Mouse (Mus musculus) c-Kit-positive CD71-positive TER-119-negative erythroid progenitor cells, embryonic 14.5 days (primary cell): Measurements from ENCODE around the gene Rpl7a.
"Not testable (repeated sequence)": the region's sequence is repeated elsewhere in the genome, so short reads cannot be mapped to it uniquely, and the experiment has no call there.

Experiments used
- DNase-seq: peaks from one replicate; pipeline ENCODE4 v3.0.0-alpha.2; 2013; ENCODE audit warnings: low read depth

Gene Rpl7a

GRCm38 (mm10) chr2:26910124-26910993 lies at the start of gene Rpl7a, which contains the start of gene Med22:
TSS of gene Rpl7a (plus strand) at chr2:26910764.
TSS of gene Med22 (minus strand) at chr2:26910677.
- peak; percentile 97 for DNase-seq

DNA sequence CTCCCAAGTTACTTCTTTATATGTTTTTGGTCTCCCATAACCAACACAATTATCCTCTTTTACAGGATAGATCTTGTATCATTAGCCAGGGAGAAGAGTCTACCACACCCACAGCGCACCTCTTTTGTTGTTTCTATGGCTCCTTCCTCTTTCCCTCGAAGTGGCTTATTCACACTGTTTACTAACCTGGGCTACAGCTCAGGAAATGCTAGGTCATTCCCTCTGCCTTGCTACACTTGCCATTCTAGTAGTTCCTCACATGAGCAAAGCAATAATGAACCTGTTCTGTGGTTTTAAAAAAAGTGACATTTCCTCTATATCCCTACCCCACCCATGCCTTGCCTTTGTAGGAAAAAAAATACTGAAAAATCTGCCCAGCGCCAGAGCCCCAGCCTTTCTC lies 47.7 kb upstream of the Rpl7a start:
- DNase-seq, result no peak

DNA sequence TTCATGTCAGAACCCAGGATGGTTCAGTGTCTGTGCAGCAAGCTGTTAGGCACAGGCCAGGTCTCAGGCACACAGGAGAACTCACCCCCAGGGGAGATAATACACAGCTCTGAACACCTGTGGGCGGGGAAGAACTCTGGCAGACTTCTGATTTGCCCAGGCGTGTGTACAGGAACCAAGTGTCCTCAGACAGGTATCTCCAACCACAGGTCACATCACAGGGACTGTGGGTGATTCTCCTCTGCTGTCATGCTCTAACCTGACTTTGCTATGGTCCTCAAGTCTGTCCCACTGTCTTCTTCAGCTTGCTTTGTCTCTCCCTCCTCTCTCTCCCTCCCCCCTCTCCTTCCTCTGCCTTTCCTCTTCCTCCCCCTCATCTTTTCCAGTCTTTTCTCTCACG lies 45.7 kb upstream of the Rpl7a start, which contains the start of gene Abo:
Gene Abo (minus strand): TSS at position 101 of the 400 bp plus-strand sequence.
- DNase-seq, result no peak

DNA sequence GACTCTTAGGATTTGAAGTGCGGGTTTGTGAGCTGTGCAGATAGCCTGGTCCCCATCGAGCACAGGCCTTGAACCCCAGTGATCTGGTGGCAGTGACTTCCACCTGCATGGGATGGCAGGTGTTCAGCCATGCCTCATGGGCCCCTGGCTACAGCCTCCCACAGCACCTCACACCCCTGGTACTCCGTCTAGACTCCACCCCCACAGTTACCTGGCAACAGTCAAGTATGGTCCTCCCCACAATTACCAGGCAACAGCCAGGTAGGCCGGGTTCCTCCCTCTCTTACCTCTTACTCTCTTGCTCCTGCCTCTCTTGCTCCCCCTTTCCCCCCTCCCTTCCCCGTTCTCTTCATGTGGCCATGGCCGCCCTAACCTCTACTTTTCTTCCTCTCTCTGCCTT lies 39.9 kb upstream of the Rpl7a start:
- no peak for DNase-seq

GRCm38 (mm10) chr2:26878571-26878970 lies 32.0 kb upstream of the Rpl7a start:
- DNase-seq, result no peak

- DNase-seq, result not testable (repeated sequence)
These were observed 25.0 kb upstream of the Rpl7a start for GRCm38 (mm10) chr2:26885541-26885940.

- not testable (repeated sequence) for DNase-seq
These were observed 24.4 kb upstream of the Rpl7a start for GRCm38 (mm10) chr2:26886170-26886569.

DNA sequence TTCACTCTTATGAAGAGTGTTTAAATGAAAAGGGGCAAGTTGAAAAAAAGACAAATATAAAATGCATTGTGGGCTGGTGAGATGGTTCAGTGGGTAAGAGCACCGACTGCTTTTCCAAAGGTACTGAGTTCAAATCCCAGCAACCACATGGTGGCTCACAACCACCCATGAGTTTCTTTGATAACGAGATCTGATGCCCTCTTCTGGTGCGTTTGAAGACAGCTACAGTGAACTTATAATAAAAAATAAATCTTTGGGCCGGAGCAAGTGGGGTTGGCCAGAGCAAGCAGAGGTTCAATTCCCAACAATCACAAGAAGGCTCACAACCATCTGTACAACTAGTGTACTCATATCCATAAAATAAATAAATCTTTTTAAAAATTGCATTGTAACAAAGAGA lies 14.7 kb upstream of the Rpl7a start:
- DNase-seq, result no peak

- DNase-seq, result no peak
These were observed 9.8 kb upstream of the Rpl7a start for GRCm38 (mm10) chr2:26900731-26901130.

DNA sequence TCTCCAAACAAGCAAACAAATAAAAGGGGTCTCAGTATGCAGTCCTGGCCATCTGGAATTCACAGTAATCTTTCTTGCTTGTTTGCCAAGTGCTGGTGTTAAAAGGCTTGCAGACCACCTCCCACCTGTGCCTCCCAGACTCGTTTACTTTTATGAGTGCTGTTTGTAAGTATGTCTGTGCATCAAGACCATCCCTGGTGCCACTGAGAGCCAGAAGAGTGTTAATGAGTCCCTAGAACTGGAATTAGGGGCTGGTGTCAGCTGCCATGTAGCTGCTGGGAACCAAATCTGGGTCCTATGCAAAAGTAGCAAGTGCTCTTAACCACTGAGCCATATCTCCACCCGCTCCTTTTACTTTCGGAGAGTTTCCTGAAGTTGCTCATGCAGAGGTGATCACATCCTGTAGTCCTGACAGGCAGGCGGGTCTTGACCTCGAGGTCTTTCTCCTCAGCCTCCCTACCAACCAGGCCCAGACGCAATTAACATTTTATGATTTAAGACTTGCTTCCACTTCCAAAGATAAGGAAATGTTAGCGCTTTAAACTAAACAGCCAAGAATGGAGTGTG lies 8.6 kb upstream of the Rpl7a start:
- DNase-seq, result no peak

- DNase-seq, result peak; percentile 93
These were observed 7.9 kb upstream of the Rpl7a start, which contains the start of gene Surf6 for GRCm38 (mm10) chr2:26902467-26903220. TSS of gene Surf6 (minus strand) at chr2:26902879.

DNA sequence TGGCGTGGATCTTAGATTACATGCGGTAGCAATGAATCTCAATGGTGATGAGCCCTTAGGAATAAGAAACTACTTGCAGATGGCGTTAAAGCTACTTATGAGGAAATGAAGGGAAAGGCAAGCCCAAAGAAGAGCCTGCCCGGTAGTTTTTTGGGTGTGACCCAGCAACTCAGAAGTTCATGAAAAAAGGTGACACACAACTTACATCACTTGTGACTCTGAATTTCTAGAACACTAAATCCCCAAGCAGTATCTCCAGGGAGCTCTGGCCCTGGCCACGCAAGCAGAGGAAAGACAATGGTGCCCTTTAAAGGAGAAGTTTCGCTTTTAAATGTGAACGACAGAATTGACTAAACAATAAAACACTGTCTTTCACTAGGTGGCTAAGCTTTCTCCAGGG lies 7.3 kb upstream of the Rpl7a start:
- no peak for DNase-seq

- DNase-seq, result no peak
These were observed 4.6 kb upstream of the Rpl7a start for GRCm38 (mm10) chr2:26905936-26906335.

- no peak for DNase-seq
These were observed 4.1 kb upstream of the Rpl7a start for GRCm38 (mm10) chr2:26906431-26906830.

DNA sequence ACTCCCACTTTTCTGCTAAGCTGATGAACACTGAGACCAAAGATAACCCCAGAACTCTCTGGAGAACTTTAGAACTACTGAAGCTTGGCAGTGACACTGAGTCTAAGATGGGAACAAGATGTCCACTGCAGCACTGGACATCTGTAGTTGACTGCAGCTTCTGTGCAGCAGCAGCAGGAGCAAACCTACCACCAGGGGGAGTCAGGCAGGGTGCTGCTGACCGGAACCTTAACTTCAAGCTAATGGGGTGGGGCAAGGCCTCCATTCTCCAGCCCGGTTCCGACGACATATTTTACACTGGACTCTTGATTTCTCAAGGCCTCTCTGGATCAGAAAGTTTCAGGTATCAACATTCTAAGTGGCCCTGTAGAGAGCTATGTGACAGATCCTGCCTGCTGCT lies 3.5 kb upstream of the Rpl7a start:
- DNase-seq, result no peak

DNA sequence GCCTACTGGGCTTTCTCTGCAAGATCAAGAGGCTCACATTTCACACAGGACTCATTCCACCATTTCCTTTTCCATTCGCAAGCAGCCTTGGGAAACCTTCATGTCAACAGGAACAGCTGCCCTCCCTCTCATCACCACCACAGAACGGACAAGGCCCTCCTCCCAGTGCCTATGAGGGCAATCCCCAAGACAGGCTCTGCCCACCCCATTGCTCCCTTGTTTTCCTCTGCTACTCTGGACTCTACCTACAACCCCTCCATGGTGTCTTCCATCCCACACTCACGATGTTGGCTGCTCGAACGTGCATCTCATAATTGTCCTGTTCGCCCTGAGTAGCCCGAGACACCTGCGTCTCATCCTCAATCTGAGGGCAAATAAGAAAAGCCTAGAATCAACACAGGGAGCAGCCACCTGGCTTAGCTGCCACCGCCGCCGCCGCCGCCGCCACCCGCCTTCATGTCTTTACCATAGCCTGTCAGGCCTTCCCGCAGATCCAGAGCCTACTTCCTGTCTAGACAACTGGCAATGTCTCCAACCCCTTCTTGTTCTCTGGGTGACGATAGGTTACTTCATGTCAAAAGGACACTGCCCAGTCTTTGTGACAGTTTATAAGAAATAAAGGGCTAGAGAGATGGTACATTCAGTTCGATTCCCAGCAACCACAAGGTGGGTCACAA lies 1.7 kb upstream of the Rpl7a start:
- DNase-seq, result no peak

- no peak for DNase-seq
These were observed 1.2 kb upstream of the Rpl7a start for GRCm38 (mm10) chr2:26909387-26909784.

DNA sequence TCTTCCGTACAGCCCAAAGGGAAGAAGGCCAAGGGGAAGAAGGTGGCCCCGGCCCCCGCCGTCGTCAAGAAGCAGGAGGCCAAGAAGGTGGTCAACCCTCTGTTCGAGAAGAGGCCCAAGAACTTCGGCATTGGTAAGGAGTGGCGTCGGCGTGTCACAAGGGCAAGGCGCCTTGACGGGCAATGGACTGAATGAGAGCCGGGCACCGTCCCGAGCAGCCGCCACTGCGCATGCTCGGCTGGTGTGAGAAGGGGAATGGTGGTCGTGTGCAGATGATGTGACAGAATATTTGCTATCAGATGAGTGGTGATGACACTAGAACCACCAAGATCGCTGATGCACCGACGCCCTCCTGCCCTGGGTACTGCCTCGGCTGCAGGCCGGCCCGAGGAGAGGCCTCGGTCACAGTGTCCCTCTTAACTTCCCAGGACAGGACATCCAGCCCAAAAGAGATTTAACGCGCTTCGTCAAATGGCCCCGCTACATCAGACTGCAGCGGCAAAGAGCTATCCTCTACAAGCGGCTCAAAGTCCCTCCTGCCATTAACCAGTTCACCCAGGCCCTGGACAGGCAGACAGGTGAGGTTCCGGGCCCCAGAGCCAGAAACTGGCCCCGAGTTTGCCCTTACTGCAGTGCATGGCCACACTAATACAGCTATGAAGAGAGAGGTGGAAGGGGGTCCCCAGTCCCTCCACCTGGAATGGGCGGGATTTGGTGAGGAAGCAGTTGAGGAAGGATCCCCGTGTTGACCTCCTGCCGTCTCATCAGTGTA lies 616 bp downstream of the Rpl7a start:
- no peak for DNase-seq

DNA sequence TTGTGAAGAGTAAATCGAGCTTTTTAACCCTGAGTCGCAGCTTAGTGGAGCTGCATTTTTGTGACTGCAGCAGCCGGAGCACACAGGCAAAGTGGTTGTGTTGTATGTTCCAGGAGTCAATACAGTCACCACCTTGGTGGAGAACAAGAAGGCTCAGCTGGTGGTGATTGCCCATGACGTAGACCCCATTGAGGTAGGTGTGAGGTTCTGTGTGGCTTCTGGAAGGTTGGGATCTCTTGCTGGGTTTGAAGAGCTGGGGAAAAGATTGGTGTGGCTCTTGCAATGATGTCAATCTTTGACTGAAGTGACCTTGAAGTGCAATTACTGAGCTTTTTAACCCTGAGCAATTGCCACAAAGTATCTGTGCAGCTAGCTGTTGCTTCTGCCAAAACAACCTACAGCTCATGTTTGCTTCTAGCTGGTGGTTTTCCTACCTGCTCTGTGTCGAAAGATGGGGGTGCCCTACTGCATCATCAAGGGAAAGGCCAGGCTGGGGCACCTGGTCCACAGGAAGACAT lies 1.7 kb downstream of the Rpl7a start:
- DNase-seq, result no peak

DNA sequence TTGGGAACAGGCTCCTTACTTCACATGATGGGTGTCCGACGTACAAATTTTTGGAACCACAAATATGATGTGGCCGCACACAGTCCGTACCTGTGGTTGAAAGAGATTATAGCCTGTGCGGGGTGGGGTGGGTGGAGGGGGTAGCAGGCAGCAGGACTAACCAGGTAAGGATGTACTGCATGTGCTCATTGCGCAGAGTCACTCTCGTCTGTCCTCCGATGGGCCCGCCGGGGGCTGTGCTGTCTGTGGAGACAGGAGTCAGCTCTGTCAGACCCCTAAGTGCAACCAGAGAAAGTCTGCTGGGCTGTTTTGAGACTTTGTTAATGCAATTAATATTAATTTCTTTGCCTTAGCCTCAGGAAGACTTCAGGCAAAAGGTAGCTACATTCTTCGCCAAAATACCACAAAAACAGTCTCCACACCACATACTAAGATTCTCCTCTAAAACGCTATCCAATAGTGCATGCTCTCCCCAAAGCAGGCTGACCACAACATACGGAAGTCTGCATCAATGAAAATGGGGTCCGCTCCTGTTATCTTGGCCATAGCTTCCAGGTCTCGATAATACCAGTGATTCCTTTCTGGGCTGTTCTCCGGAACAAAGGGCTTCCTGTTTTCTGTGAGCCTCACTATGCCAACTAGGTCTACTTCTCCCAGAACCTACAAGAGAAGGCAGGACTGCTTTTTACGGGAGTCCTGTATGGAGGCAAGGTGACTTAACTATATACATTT lies 3.0 kb downstream of the Rpl7a start:
- no peak for DNase-seq
